Mouse (Mus musculus) urinary bladder, postnatal 14 days (tissue): Measurements from ENCODE around the gene Cdkl3.
A peak's percentile ranks its signal among the peaks of the same experiment; 100 is the strongest.
"Not testable (repeated sequence)": the region's sequence is repeated elsewhere in the genome, so short reads cannot be mapped to it uniquely, and the experiment has no call there.

Experiments used
- DNase-seq: peaks from one replicate; pipeline ENCODE4 v3.0.0; 2021; ENCODE audit warnings: low spot score

Cdkl3 gene

GRCm38 (mm10) chr11:52077939-52078338 is 73.9 kb downstream of the Cdkl3 start:
- peak; percentile 65 for DNase-seq

DNA sequence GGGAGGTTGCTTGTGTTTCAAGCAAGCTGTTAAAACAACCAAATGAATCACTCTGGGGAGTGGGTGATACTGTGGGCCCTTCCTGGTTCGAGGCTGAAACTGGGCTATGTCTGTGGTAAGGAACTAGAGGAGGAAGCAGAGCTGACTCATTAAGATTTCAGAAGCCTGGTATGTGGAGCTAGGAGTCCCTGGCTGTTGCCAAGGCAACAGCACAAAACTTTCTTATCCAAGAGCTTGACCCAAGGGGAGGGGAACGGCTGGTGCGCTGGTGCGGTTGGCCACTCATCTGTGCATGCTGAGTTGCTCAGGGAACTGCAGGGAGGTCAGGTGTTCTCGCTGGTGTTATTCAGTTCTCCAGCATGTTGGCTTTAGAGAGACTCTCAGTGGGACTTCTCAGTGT is 76.0 kb downstream of the Cdkl3 start:
- DNase-seq: peak; percentile 50

- DNase-seq: no peak
Observed at GRCm38 (mm10) chr11:52080656-52081055, 76.6 kb downstream of the Cdkl3 start.

- DNase-seq: no peak
Observed at GRCm38 (mm10) chr11:52085857-52086203, 81.8 kb downstream of the Cdkl3 start.

GRCm38 (mm10) chr11:52086204-52086864 is 82.3 kb downstream of the Cdkl3 start:
- DNase-seq: no peak

GRCm38 (mm10) chr11:52089291-52089690 is 85.3 kb downstream of the Cdkl3 start:
- no peak for DNase-seq

GRCm38 (mm10) chr11:52091261-52091660 is 87.2 kb downstream of the Cdkl3 start:
- DNase-seq: no peak

DNA sequence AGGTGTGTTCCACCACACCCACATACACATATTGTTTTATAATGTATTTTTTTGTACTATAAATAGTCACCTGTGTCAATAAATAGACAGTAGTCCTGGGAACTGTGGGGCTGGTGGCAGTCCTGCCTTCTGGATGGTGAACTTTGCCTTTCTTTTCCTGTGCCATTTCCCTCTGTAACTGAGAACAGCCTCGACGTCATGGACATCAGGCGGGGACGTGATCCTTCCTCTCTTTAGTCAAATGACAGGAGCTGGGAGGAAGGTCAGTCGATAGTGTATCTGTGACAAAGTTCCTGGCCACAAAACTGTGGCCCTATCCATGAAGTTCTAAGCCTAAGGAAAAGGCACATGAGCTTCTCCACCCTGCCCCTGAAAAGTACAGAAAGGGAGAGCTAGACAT is 90.5 kb downstream of the Cdkl3 start:
- DNase-seq: no peak

GRCm38 (mm10) chr11:52097016-52097415 is 93.0 kb downstream of the Cdkl3 start:
- no peak for DNase-seq

- DNase-seq: no peak
Observed at GRCm38 (mm10) chr11:52097596-52097995, 93.6 kb downstream of the Cdkl3 start.

GRCm38 (mm10) chr11:52098398-52098946 is 94.5 kb downstream of the Cdkl3 start, which contains the start of gene Ppp2ca:
Gene Ppp2ca (plus strand): TSS chr11:52098681.
- peak; percentile 98 for DNase-seq

DNA sequence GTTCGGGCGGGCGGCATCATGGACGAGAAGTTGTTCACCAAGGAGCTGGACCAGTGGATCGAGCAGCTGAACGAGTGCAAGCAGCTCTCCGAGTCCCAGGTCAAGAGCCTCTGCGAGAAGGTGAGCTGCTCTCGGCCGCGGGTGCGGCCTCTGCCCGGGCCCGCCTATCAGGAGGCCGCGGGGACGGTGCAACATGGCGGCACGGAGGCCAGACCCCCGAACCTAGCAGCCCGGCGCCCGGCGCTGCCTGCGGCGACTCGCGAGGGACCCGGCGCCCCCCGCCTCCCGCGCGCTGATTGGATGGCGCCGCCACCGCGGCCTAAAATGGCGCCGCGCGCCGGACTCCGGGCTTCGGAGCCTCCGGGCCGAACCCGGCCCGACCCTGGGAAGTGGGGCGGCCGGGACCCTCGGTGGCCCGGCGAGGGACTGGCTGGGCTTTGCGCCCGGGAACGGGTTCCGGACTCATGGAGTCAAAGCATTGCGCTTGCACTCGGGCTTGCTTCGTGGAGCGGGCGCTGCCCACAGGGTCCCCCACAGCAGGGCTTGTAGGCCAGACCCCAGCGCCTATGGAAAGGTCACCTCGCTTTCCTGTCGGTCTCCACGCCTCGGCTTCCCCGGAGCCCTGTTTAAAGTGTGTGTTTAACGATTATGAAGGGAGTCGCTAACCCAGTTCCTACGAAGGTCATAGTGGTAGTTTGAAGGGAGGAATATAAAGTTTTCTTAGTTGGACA is 95.2 kb downstream of the Cdkl3 start:
- DNase-seq: peak; percentile 57

DNA sequence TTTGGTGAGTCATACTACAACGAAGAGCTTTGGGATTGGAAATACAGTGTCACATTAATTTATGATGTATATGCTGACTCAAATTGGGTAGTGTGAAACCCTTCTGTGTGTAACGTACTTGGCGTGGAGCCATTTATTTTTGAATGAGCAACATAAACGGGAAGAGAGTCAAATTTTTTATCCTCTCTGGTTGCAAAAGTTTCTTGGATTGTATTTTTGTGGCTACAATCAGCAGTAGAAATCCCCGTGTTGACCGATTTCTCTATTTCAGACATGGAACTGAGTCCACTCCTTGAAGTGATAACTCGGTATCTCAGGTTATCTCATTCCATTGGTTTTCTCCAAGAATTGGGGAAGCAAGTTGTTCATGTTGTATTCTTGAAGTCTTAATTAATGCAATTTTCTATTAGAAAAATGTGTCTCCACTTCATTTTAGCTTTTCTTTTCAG is 95.8 kb downstream of the Cdkl3 start:
- no peak for DNase-seq

DNA sequence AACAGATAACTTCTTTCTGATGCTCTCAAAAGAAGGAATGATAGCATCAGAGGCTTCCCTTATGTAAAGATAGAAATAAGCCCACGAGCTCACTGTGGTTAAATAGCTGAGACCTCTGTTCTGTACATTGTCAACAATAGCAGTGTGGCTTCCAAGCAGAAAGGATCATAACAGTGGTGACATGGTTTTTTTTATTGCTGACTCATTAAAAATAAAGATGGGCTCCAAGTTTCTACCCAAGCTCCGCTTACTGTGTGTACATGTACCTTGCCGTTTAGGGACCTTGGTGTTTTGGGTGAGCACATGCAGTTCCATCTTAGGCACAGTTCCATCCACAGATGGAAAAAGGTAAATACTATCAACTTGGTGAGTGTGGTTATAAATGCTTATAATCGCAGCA is 99.0 kb downstream of the Cdkl3 start:
- DNase-seq: no peak

DNA sequence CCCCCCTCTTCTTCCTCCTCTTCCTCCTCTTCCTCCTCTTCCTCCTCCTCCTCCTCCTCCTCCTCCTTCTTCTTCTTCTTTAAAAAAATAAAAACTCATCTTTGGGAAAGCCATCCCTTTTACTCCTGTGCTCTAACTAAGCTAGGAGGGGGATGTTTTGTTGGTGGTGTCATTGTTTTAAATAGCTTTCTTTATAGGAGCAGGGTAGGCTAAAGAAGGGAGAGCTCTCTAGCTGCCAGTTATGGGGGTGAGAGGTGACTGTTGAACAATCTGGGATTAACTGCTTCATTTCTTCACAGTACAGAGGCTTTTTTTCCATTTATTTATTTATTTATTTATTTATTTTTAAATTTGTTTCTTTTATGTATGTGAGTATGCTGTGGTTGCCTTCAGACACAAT is 101.5 kb downstream of the Cdkl3 start:
- no peak for DNase-seq

DNA sequence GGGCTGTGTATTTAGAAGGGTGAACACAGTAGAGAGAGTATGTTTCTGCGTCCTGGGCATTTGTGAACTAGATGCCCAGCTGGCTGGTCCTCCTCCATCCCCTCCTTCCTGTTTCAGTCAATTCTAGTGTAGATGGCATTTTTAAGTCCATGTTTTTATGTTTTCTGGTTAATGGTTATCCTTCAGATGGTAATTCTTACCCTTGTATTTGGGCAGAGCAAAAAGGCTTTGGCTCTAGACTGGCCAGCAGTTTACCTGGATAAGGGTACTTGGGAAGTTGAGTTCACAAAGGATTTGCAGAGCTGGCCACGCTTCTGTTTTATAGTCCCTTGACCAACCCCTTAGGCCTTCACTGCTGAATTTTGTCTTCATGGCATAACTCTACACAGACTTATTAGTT is 102.0 kb downstream of the Cdkl3 start:
- DNase-seq: no peak

GRCm38 (mm10) chr11:52106438-52106837 is 102.4 kb downstream of the Cdkl3 start:
- DNase-seq: no peak

- no peak for DNase-seq
Observed at GRCm38 (mm10) chr11:52108796-52109195, 104.8 kb downstream of the Cdkl3 start.

DNA sequence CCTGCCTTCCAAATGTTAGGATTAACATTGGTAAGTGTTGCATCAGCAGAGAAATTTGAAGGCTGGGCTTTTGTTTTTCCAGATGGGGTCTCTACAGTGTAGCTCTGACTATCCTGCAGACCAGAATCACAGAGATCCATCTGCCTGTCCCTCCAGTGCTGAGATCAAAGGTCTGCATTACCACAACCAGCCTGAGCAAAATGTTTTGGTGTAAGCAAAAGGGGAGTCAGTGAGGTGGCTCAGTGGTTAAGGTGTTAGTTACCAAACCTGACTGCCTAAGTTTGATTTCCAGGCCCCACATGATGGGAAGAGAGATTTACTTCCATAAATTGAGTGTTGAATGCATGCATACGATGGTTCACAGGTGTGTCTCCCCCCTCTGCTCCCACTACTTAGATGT is 105.4 kb downstream of the Cdkl3 start:
- DNase-seq: no peak

GRCm38 (mm10) chr11:52115479-52115878 is 111.5 kb downstream of the Cdkl3 start:
- DNase-seq: no peak

DNA sequence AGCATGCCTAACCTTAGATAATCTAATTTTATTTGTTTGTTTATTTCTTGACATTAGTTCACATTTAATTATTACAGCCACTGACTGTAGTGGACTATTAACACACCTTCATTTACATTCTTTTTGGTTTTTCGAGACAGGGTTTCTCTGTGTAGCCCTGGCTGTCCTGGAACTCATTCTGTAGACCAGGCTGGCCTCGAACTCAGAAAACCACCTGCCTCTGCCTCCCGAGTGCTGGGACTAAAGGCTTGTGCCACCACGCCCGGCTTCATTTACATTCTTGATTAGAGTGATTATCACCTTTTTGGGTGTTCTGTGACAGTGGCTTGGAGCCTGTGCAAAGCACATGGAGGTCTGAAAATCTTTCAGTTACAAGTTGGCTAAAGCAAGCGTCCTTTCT is 112.1 kb downstream of the Cdkl3 start:
- DNase-seq: not testable (repeated sequence)

GRCm38 (mm10) chr11:52117156-52117555 is 113.1 kb downstream of the Cdkl3 start:
- DNase-seq: no peak

DNA sequence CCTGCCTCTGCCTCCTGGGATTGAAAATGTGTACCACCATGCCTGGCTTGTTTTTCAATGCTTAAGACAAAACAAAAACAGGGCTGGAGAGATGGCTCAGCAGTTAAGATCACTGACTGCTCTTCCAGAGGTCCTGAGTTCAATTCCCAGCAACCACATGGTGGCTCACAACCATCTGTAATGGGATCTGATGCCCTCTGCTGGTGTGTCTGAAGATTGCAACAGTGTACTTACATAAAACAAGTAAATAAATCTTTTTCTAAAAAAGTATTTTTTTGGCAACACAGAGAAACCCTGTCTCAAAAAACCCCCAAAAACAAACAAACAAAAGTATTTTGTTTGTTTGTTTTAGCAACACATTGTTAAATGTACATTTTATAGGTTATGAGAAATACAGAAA is 116.4 kb downstream of the Cdkl3 start:
- not testable (repeated sequence) for DNase-seq
